Mouse (Mus musculus) limb, embryonic 12.5 days (tissue): ENCODE data around the gene Olfr57. TPM values are rescaled to one million over a fixed set of nuclear protein-coding genes. Genes with fewer than 3 reads are reported as not detected.
"Not testable (repeated sequence)": the region's sequence is repeated elsewhere in the genome, so short reads cannot be mapped to it uniquely, and the experiment has no call there.

Source experiments
- ATAC-seq: fragments of 200-750 bp; cut with Nextera tagmentation; 2 replicates; pipeline ENCODE4 v1.8.0; 2017; ENCODE audit warnings: low read depth, moderate TSS enrichment; ENCODE audit not compliant: insufficient number of reproducible peaks, insufficient read depth, low FRiP score, low TSS enrichment
- H3K27ac ChIP-seq: fragments of 300-500 bp; sonication (generic); 2 replicates; pipeline ENCODE4 v1.5.1; 2016; ENCODE audit warnings: mild to moderate bottlenecking, moderate library complexity
- H3K27me3 ChIP-seq: fragments of 300-500 bp; sonication (generic); 2 replicates; pipeline ENCODE4 v1.6.1; 2016; ENCODE audit warnings: mild to moderate bottlenecking, moderate library complexity
- H3K36me3 ChIP-seq: fragments of 300-500 bp; sonication (generic); 2 replicates; pipeline ENCODE4 v1.6.1; 2016; ENCODE audit warnings: mild to moderate bottlenecking, moderate library complexity
- H3K4me1 ChIP-seq: fragments of 300-500 bp; sonication (generic); replicated peaks from 2 replicates; pipeline ENCODE4 v1.6.1; 2016
- H3K4me2 ChIP-seq: fragments of 300-500 bp; sonication (generic); 2 replicates; pipeline ENCODE4 v1.6.1; 2016; ENCODE audit warnings: mild to moderate bottlenecking, moderate library complexity
- H3K4me3 ChIP-seq: fragments of 300-500 bp; sonication (generic); replicated peaks from 2 replicates; pipeline ENCODE4 v1.5.1; 2016; ENCODE audit warnings: mild to moderate bottlenecking
- H3K9ac ChIP-seq: fragments of 300-500 bp; sonication (generic); replicated peaks from 2 replicates; pipeline ENCODE4 v1.6.1; 2016; ENCODE audit warnings: mild to moderate bottlenecking, moderate library complexity
- H3K9me3 ChIP-seq: fragments of 300-500 bp; sonication (generic); 2 replicates; pipeline ENCODE4 v1.6.1; 2016; ENCODE audit warnings: mild to moderate bottlenecking, moderate library complexity
- WGBS: fragments of 180-500 bp; shearing (Covaris S2); methylation state at CpG from one replicate; pipeline ENCODE4 v1.1.7; 2016; 5-methylcytosine and 5-hydroxymethylcytosine counted together
- polyA plus RNA-seq: library from polyadenylated mRNA; unstranded; fragments of >200 nt; fragmentation: Nextera tagmentation; extraction: Ambion mirVana; gene quantifications from 2 replicates; pipeline ENCODE4 v1.2.1, GENCODE M21; 2016

The Olfr57 gene
- polyA plus RNA-seq: 0.13 TPM in 1 of 2 replicates, not detected in the other

DNA sequence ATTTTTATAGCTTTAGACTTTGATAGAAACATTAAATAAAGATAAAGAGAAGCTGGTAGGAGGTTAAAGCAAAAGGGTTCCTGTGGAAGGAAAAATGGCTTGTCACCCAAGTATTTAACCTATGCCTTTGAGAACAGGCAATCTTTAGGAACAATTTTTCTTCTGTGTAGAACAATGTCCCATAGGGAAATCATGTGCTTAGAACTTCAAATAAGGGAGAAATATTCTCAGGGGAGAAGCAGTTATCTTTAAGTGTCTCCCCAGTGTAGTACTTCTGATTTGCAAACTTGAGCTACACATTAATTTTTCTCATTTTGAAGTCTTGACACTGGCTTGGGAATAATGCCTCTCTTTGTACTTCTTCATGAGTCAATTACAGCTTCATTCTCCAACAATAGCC is at the start of gene Olfr57:
Gene Olfr57 (plus strand): TSS at position 301 of the 400 bp plus-strand sequence.
- H3K4me3 ChIP-seq: no peak within 1 kb of the TSS
- H3K27ac ChIP-seq: no peak within 1 kb of the TSS
- peaks cover 4% of the 10 kb centered on the region; the same call in 1 of the 2 replicates for H3K9me3 ChIP-seq
- H3K27me3 ChIP-seq: no peaks in the 10 kb centered on the region
- H3K36me3 ChIP-seq: no peaks in the 10 kb centered on the region
- no peaks in the 10 kb centered on the region for H3K4me1 ChIP-seq
- ATAC-seq: no peak
- H3K9ac ChIP-seq: no peak within 1 kb of the TSS
- H3K4me2 ChIP-seq: no peak within 1 kb of the TSS

DNA sequence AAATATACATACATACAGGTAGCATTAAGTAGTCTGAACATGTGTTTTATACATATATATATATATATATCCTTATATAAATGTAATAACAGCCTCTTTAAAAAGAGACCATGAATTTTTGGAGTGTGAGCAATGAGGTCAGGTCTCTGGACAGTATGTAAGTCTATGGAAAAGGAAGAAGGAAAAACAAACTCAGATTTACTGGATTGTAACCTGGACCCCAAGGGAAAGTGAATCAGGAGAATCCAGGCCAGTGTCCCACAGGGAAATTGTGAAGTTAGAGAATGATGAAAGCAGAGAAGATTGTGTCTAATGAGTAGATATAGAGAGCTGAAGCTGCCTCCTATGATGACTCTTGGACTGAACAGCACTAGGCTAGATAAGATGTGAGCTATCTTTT is 47.8 kb upstream of the Olfr57 start, which contains the start of gene Olfr1352:
Gene Olfr1352 (plus strand): TSS at position 301 of the 400 bp plus-strand sequence.
- Histone ChIP-seq H3K9me3 (no peaks in the 10 kb centered on the region), H3K36me3 (no peaks in the 10 kb centered on the region), H3K4me1 (no peaks in the 10 kb centered on the region), H3K4me3 (no peak within 1 kb of the TSS), H3K27me3 (no peaks in the 10 kb centered on the region), H3K9ac (no peak within 1 kb of the TSS), H3K4me2 (no peak within 1 kb of the TSS), H3K27ac (no peak within 1 kb of the TSS)
- ATAC-seq: no peak

DNA sequence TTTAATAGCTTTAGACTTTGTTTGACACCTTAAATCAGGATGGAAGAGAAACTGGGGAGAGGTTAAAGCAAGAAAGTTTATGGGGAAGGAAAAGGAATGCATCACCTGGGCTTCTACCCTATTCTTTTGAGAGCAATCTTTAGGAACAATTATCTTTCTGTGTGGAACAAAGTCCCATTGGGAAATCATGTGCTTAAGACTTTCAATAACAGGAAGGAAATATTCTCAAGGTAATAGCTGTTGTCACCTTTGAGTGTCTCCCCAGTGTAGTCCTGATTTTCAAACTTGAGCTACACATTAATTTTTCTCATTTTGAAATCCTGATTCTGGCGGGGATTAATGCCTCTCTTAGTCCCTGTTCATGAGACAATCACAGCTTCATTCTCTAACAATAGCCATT is 16.4 kb upstream of the Olfr57 start, which contains the start of gene Olfr1351:
Gene Olfr1351 (plus strand): TSS at position 301 of the 400 bp plus-strand sequence.
- 0 out of 2 replicates have a peak, but pooled peaks cover 4% of the 10 kb centered on the region for H3K9me3 ChIP-seq
- no peak for ATAC-seq
- H3K27ac ChIP-seq: no peak within 1 kb of the TSS
- no peak within 1 kb of the TSS for H3K9ac ChIP-seq
- WGBS: 72% methylated on average over 1 of the region's 1 CpGs
- no peaks in the 10 kb centered on the region for H3K4me1 ChIP-seq
- no peak within 1 kb of the TSS for H3K4me2 ChIP-seq
- no peak within 1 kb of the TSS for H3K4me3 ChIP-seq
- no peaks in the 10 kb centered on the region for H3K27me3 ChIP-seq
- H3K36me3 ChIP-seq: no peaks in the 10 kb centered on the region

DNA sequence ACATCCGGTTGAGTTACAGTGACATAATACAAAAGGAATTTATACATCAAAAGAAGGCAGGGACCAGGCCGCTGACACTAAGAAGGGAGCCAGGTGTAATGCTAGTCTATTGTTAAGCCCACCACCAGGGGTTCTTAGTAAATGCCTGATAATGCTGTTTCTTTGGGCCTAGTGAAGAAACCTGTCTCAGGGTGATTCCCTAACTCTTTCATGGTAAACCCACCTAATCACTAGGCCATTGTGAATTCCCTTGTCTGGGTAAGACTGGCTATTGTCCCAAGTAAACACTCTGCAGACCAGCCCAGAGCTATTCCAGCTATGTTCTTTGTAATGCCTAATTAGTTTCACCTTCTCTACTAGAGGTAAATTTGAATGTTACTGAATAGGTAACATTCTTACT is 13.9 kb downstream of the Olfr57 start:
- WGBS: 89% methylated on average over 2 of the region's 2 CpGs
- H3K9ac ChIP-seq, H3K27me3 ChIP-seq, H3K36me3 ChIP-seq, ATAC-seq, H3K27ac ChIP-seq, H3K4me1 ChIP-seq, H3K4me2 ChIP-seq, H3K4me3 ChIP-seq: not testable (repeated sequence)
- H3K9me3 ChIP-seq: peaks cover 45% of the 10 kb centered on the region

DNA sequence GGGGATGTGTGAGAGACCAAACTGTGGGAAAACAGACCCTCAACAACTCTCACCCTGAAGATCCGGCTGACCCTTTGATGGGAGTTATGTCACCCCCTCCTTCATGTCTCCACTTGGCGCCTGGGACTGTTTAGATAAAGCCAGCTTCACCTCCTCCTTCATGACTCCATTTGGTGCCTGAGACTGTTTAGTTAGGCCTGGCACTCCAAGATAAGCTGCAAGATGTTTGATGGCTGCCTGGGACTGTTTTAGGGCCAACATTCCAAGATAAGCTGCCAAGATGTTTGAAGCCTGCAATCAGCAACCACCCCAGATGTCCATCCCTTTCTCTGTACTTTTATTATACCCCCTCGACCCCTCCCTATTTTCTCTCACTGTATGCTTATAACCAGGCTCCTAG is 28.8 kb downstream of the Olfr57 start:
- not testable (repeated sequence) for H3K4me2 ChIP-seq, H3K27ac ChIP-seq, ATAC-seq, H3K4me3 ChIP-seq, H3K27me3 ChIP-seq, H3K4me1 ChIP-seq, H3K9ac ChIP-seq
- 81% methylated on average over 3 of the region's 3 CpGs for whole genome bisulfite sequencing
- Histone ChIP-seq H3K36me3 (peaks cover 47% of the 10 kb centered on the region), H3K9me3 (peaks cover 36% of the 10 kb centered on the region)

Other genes with a start within 250 kb of the Olfr57 start
- gene Slc1a6, start 248.2 kb upstream of the Olfr57 start, polyA plus RNA-seq: 1.2 and 1.5 TPM in 2 replicates
- not detected in 2 replicates for gene Olfr1356, start 176.6 kb upstream of the Olfr57 start, polyA plus RNA-seq
- gene Olfr1355, start 153.2 kb upstream of the Olfr57 start, polyA plus RNA-seq: not detected in 2 replicates
- gene Olfr1354, start 115.6 kb upstream of the Olfr57 start, polyA plus RNA-seq: not detected in 2 replicates
- not detected in 2 replicates for gene Olfr8, start 78.1 kb upstream of the Olfr57 start, polyA plus RNA-seq
- gene Olfr1353, start 65.4 kb upstream of the Olfr57 start, polyA plus RNA-seq: not detected in 2 replicates
- not detected in 2 replicates for gene Olfr1352, start 47.7 kb upstream of the Olfr57 start, polyA plus RNA-seq
- not detected in 2 replicates for gene Olfr1351, start 16.3 kb upstream of the Olfr57 start, polyA plus RNA-seq
- 51.1 and 54.9 TPM in 2 replicates for gene 2610008E11Rik, start 68.9 kb downstream of the Olfr57 start, polyA plus RNA-seq
- not detected in 2 replicates for gene Vmn2r80, start 120.0 kb downstream of the Olfr57 start, polyA plus RNA-seq
- not detected in 2 replicates for gene Vmn2r81, start 219.0 kb downstream of the Olfr57 start, polyA plus RNA-seq